Mouse (Mus musculus): ENCODE data around the gene Cep170.

The Cep170 gene

DNA sequence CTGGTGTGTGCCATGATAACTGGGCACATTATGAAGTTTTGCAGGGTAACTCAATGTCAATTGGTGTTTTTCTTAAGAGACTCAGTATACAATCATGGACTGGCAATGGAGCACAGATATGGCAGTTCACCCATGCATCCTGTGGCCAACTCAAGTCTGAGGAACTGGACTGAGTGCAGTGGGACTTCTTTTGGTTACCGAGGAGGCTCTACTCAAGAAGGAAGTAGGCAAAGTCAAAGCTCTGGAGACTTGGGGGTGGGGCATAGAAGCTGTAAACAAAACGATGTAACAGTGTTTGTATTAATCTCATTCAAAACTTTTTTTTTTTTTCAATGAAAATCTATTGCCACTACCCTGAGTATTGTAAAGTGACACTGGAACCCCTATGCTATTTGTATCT is 83.3 kb downstream of the Cep170 start:
- no peak for DNase-seq

GRCm38 (mm10) chr1:176727372-176727771 is 86.5 kb downstream of the Cep170 start:
- DNase-seq: no peak

GRCm38 (mm10) chr1:176724771-176725170 is 89.1 kb downstream of the Cep170 start:
- DNase-seq: no peak

DNA sequence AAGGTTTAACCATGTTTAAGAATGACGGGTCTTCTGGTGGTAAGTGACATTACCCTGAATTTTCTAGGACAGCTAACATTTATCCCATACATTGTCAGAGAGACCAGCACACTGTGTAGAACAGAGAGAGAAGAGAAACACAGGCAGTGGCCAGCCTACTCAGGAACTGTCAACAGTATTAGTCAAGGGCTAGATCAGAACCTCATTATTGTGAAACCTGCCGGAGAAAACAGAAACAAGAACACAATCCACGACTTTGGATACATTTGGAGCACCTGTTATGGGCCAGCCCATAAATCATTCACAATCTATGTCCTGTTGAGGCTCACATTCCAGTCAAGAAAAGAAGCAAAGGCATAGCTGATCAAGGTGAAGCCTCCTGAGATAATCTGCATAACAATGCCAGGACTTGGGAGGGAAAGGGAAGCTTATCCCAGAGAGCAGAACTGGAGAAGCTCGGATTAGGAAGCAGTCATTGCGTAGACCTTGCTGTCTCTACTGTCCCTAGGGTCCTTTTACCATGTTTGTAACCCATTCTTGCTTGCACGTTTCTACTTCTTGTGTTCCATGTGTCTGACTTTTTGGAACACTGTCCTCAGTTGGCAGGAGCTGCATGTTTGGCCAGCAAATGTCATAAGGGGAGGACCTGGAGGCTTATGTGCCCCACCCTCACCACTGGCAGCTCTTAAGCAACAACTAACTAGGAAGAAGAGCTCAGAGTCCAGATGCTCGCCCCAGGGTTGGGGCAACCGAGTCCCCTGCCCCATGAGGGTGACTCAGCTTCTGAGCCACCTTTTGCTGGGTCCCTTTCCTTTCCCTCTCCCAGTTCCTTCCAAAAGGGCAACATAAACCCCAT is 89.8 kb downstream of the Cep170 start:
- no peak for DNase-seq

GRCm38 (mm10) chr1:176712436-176712835 is 101.4 kb downstream of the Cep170 start:
- DNase-seq: peak; percentile 72

GRCm38 (mm10) chr1:176700226-176700625 is 113.6 kb downstream of the Cep170 start:
- DNase-seq: no peak

DNA sequence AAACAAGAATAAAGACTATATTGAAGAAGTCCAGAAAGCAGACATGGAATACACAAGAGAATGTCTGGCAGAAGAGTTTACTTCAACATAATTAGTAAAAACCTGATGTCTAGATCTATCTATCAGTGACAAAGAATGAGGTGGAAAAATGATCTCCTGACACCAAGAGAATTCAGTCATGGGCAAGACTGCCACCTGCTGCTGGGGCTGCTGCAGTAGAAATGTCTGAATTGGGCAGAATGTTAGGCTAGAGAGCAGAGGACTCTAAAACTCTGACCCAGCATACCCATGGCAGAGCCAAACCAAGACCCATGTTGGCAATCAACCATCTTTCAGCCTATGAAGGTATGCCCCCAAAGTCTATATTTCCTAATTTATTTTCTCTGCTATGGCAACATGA is 114.1 kb downstream of the Cep170 start:
- DNase-seq: peak; percentile 10

- DNase-seq: peak; percentile 13
Observed at GRCm38 (mm10) chr1:176698647-176699046, 115.2 kb downstream of the Cep170 start.

GRCm38 (mm10) chr1:176697091-176697490 is 116.8 kb downstream of the Cep170 start:
- DNase-seq: peak; percentile 61

- no peak for DNase-seq
Observed at GRCm38 (mm10) chr1:176691101-176691500, 122.8 kb downstream of the Cep170 start.

DNA sequence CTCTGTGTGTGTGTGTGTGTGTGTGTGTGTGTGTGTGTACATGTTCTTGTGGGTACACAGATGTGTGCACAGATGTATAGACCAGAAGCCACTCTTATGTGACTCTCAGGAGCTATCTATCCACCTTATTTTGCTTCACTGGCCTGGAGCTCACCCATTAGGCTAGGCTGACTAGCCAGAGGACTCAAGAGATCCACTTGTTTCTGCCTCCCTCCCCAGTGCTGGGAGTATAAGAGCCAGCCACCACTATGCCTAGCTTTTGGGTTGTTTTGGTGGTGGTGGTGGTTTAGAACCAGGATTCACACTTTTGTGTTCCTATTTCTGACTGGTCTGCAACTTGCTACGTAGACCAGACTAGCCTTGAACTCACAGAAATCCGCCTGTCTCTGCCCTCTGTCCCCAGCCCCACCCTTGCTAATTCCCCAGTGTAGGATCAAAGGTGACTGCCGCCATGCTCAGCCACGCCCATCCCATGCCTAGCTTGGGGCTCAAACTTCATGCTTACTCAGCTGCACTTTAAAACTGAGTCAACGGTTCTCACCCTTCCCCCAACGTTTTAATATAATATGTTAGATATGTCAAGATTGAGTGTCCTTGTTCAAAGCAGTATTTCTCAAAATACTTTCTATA is 125.5 kb downstream of the Cep170 start:
- DNase-seq: no peak

Measured in retina, postnatal 1 day (tissue).